Comparison of ENCODE assay signal across 24 mouse cellular contexts in the genomic region with DNA sequence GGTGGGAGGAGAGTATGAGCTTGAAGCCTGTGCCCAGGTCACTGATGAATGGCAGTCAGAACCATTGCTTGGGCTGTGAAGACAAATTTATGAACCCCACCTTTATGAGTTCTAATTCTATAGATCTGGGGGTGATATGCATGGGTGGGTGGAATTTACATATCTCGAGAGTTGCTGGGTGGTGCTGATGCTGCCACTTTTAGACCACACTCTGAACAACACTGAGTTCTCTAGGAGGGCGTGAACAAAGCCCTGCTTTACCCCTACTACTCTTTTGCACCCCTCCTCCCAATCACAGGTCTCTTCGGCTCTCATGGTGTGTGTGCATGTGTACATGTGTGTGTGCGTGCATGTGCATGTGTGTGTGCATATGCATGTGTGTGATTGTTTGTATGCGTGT.
"Had no signal": no experiment of that assay in that cellular context is flagged by ENCODE, and none has a peak within 500 bp of the region (broad histone marks: within the 10 kb centered on the region; RNA-seq: fewer than 3 reads in every experiment).

No protein-coding gene starts in this region.

- H3K9me3 ChIP-seq: heart, embryonic 10.5 days; heart, embryonic 12.5 days; hindbrain, embryonic 13.5 days; hindbrain, embryonic 15.5 days; kidney, embryonic 15.5 days; limb, embryonic 13.5 days; limb, embryonic 15.5 days; liver, embryonic 12.5 days had no signal

- H3K4me3 ChIP-seq: gastrocnemius, adult 2 months; heart, embryonic 10.5 days; heart, embryonic 12.5 days; hindbrain, embryonic 13.5 days; hindbrain, embryonic 15.5 days; kidney, embryonic 15.5 days; limb, embryonic 13.5 days; limb, embryonic 15.5 days; liver, embryonic 12.5 days had no signal

- ATAC-seq: hindbrain, postnatal 0 days; intestine, embryonic 16.5 days; liver, embryonic 12.5 days had no signal

- H3K36me3 ChIP-seq: heart, embryonic 10.5 days; heart, embryonic 12.5 days; hindbrain, embryonic 13.5 days; hindbrain, embryonic 15.5 days; kidney, embryonic 15.5 days; limb, embryonic 13.5 days; limb, embryonic 15.5 days; liver, embryonic 12.5 days had no signal

- H3K27me3 ChIP-seq: heart, embryonic 12.5 days; hindbrain, embryonic 13.5 days; hindbrain, embryonic 15.5 days; kidney, embryonic 15.5 days; limb, embryonic 13.5 days; limb, embryonic 15.5 days; liver, embryonic 12.5 days had no signal

- DNase-seq: gastrocnemius, adult 2 months; gastrocnemius, postnatal 10 days; gastrocnemius, postnatal 25 days; heart, adult 18-20 months; heart, postnatal 10 days; kidney, adult 11 months; kidney, adult 2 months; kidney, adult 9 months; kidney, postnatal 14 days; kidney, postnatal 36 days; layer of hippocampus, adult 9-11 months; layer of hippocampus, postnatal 36 days; left cerebral cortex, postnatal 4 days had no signal

- H3K4me1 ChIP-seq: heart, embryonic 10.5 days; heart, embryonic 12.5 days; hindbrain, embryonic 13.5 days; hindbrain, embryonic 15.5 days; kidney, embryonic 15.5 days; limb, embryonic 13.5 days; limb, embryonic 15.5 days; liver, embryonic 12.5 days had no signal

- H3K27ac ChIP-seq: gastrocnemius, adult 2 months; heart, embryonic 10.5 days; hindbrain, embryonic 13.5 days; hindbrain, embryonic 15.5 days; hindbrain, postnatal 0 days; kidney, embryonic 15.5 days; kidney, postnatal 0 days; limb, embryonic 13.5 days; limb, embryonic 15.5 days; liver, embryonic 12.5 days had no signal

- H3K9ac ChIP-seq: heart, embryonic 12.5 days; hindbrain, embryonic 13.5 days; hindbrain, embryonic 15.5 days; kidney, embryonic 15.5 days; limb, embryonic 13.5 days; limb, embryonic 15.5 days; liver, embryonic 12.5 days had no signal
